Mouse (Mus musculus) liver, postnatal 0 days (tissue): ENCODE results near the gene Baz2a.

Source experiments
- CTCF ChIP-seq: sonication (generic); IDR thresholded peaks from 2 replicates; pipeline ENCODE4 v1.5.1; 2016; ENCODE audit warnings: antibody characterized with exemption, low read depth
- EP300 ChIP-seq: IDR thresholded peaks from 2 replicates; pipeline ENCODE4 v1.6.1; 2016; ENCODE audit warnings: antibody characterized with exemption, low read depth, mild to moderate bottlenecking

- TF ChIP-seq CTCF = no peak
- no peak for TF ChIP-seq EP300
Measured at GRCm38 (mm10) chr10:128058184-128058583, 33.2 kb upstream of the Baz2a start.
